Mouse (Mus musculus): ENCODE measurements around the gene Mrpl4.
"Not testable (repeated sequence)": the region's sequence is repeated elsewhere in the genome, so short reads cannot be mapped to it uniquely, and the experiment has no call there.

Gene Mrpl4

DNA sequence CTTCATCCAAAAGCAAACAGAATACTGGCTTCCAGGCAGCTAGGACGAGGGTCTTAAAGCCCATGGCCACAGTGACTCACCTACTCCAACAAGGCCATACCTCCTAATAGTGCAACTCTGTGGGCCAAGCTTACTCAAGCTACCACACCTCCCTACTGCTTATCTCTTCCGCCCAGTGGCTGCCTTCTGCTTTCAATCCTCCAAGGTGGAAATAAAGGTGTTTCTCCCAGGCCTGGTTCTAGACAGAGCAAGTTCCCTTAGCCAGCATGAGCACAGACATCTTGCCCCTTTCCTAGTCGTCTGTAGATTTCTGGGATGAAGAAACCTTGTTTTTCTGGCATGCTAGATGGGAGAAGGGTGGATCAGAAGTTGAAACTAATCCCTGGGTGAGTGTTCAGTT, 37.2 kb downstream of the Mrpl4 start:
- DNase-seq (ENCODE audit: low read depth, low spot score): no peak

DNA sequence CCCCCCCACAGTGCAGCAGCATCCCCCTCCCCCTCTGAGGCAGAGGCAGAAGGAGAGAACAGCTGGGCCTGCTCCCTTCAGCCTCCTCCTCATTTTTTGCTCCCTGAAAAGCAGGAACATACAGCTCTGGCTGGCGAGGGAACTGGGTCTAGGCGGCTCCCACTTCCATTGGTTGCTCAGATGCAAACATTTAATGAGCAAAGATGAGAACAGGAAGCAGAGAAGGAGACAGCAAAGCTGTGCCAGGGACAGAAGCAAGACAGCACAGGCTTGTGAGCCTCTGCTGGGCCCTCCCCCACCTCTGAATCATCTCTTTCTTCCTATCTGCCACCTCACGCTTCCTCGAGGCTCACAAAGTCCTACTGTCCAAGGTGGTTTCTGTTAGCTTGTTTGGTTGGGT, 38.8 kb downstream of the Mrpl4 start:
- DNase-seq (ENCODE audit: low read depth, low spot score): no peak

- DNase-seq (ENCODE audit: low read depth, low spot score): no peak
Observed at GRCm38 (mm10) chr9:21043563-21043962, 41.0 kb downstream of the Mrpl4 start.

GRCm38 (mm10) chr9:21044785-21045184, 42.2 kb downstream of the Mrpl4 start:
- not testable (repeated sequence) for DNase-seq (ENCODE audit: low read depth, low spot score)

DNA sequence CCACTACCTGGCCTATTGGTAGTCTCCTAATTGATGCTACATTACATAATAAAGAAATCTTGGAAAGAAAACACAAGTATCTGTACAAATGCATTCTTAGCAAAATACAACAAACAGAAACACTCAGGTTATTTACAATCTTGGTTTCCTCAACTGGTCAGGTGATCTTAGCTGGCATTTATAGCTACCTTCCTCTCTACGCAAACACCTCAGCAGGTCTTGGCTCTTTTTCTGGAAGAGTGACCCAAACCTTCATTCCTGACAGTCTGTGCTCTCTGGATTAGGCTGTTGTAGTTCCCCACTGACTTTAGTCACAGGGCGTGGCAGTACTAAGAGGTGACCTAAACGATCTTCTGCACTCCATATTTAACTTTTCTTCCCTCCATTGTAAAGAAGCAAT, 42.7 kb downstream of the Mrpl4 start:
- no peak for DNase-seq (ENCODE audit: low read depth, low spot score)

GRCm38 (mm10) chr9:21051578-21051977, 49.0 kb downstream of the Mrpl4 start:
- no peak for DNase-seq (ENCODE audit: low read depth, low spot score)
